Mouse (Mus musculus) stomach, postnatal 0 days (tissue): ENCODE data around the gene Gm13272.
"Not testable (repeated sequence)": the region's sequence is repeated elsewhere in the genome, so short reads cannot be mapped to it uniquely, and the experiment has no call there.

Source experiments
- CTCF ChIP-seq: IDR thresholded peaks from 2 replicates; pipeline ENCODE4 v1.5.1; 2016; ENCODE audit warnings: antibody characterized with exemption, low read depth, mild to moderate bottlenecking, moderate library complexity
- EP300 ChIP-seq: optimal IDR thresholded peaks from 2 replicates; pipeline ENCODE3; 2016; ENCODE audit warnings: antibody characterized with exemption

- peak; percentile 67 for TF ChIP-seq CTCF
- TF ChIP-seq EP300: not testable (repeated sequence)
These were observed 16.1 kb upstream of the Gm13272 start for GRCm38 (mm10) chr4:88763384-88764018.
